Mouse (Mus musculus): ENCODE results near the gene Noa1.

DNA sequence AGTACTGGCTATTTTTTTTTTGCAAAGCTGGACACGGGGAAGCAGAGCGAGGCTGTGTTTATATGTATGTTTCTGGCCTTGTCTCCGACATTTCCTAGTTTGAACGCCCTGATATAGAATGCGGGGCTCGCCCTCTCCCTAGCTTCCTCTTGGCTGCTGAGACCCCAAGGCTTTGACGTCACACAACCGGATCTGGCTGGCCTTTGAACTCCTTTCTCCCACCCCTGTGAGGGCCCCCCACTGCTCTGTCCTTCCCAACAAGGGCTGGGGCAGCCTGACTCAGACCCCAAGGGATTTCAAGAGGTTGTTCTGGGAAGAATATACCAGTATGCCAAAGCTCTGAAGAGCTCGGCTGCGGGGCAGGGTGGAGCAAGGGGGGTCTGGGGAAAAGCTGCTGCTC, 48.5 kb upstream of the Noa1 start:
- TF ChIP-seq MAX (IDR thresholded peaks at IDR 0.05) (no peak), CTCF (IDR thresholded peaks at IDR 0.05; ENCODE audit: control insufficient read depth, insufficient read depth, insufficient read length) (no peak)

All from C2C12 (cell line).